Mouse (Mus musculus) stomach, postnatal 0 days (tissue): Measurements from ENCODE around the gene Gpam. TPM values are rescaled to one million over a fixed set of nuclear protein-coding genes. Genes with fewer than 3 reads are reported as not detected.
A peak's percentile ranks its signal among the peaks of the same experiment; 100 is the strongest.

Source experiments
- ATAC-seq: fragments of 200-750 bp; cut with Nextera tagmentation; 2 replicates; pipeline ENCODE4 v1.8.0; 2017; ENCODE audit not compliant: low FRiP score, low TSS enrichment
- DNase-seq: peaks from one replicate; pipeline ENCODE4 v3.0.0-alpha.2; 2016; ENCODE audit warnings: low spot score
- H3K27ac ChIP-seq: fragments of 300-500 bp; sonication (generic); replicated peaks from 2 replicates; pipeline ENCODE4 v1.5.1; 2014; ENCODE audit warnings: mild to moderate bottlenecking, control low read depth
- H3K27me3 ChIP-seq: fragments of 300-500 bp; sonication (generic); 2 replicates; pipeline ENCODE4 v1.6.1; 2014; ENCODE audit warnings: low read length; ENCODE audit not compliant: control insufficient read depth, insufficient read depth
- H3K36me3 ChIP-seq: fragments of 300-500 bp; sonication (generic); 2 replicates; pipeline ENCODE4 v1.6.1; 2014; ENCODE audit warnings: low read length, mixed read lengths; ENCODE audit not compliant: control insufficient read depth, insufficient read depth
- H3K4me1 ChIP-seq: fragments of 300-500 bp; sonication (generic); replicated peaks from 2 replicates; pipeline ENCODE4 v1.6.1; 2014; ENCODE audit warnings: antibody characterized with exemption; ENCODE audit not compliant: control insufficient read depth, insufficient read depth
- H3K4me2 ChIP-seq: fragments of 300-500 bp; sonication (generic); replicated peaks from 2 replicates; pipeline ENCODE4 v1.6.1; 2014; ENCODE audit warnings: low read depth, mild to moderate bottlenecking, control low read depth, moderate library complexity
- H3K4me3 ChIP-seq: fragments of 300-500 bp; sonication (generic); 2 replicates; pipeline ENCODE4 v1.5.1; 2014; ENCODE audit warnings: low read depth, low read length, control low read depth
- H3K9ac ChIP-seq: fragments of 300-500 bp; sonication (generic); 2 replicates; pipeline ENCODE4 v1.6.1; 2014; ENCODE audit warnings: mild to moderate bottlenecking, low read length, control low read depth, mixed read lengths
- H3K9me3 ChIP-seq: fragments of 300-500 bp; sonication (generic); 2 replicates; pipeline ENCODE4 v1.6.1; 2016; ENCODE audit warnings: low read length; ENCODE audit not compliant: control insufficient read depth
- CTCF ChIP-seq: IDR thresholded peaks from 2 replicates; pipeline ENCODE4 v1.5.1; 2016; ENCODE audit warnings: antibody characterized with exemption, low read depth, mild to moderate bottlenecking, moderate library complexity
- EP300 ChIP-seq: optimal IDR thresholded peaks from 2 replicates; pipeline ENCODE3; 2016; ENCODE audit warnings: antibody characterized with exemption
- WGBS: fragments of 180-500 bp; shearing (Covaris S2); extraction: QIAGEN DNeasy Blood & Tissue Kit; methylation state at CpG from one replicate; pipeline ENCODE4 v1.1.7; 2014; 5-methylcytosine and 5-hydroxymethylcytosine counted together
- polyA plus RNA-seq: library from polyadenylated mRNA; unstranded; fragments of >200 nt; fragmentation: Nextera tagmentation; extraction: Ambion mirVana; gene quantifications from 2 replicates; pipeline ENCODE4 v1.2.1, GENCODE M21; 2015

Gene Gpam
- polyA plus RNA-seq, 1 experiment from 2014 or later: 12.5 TPM

DNA sequence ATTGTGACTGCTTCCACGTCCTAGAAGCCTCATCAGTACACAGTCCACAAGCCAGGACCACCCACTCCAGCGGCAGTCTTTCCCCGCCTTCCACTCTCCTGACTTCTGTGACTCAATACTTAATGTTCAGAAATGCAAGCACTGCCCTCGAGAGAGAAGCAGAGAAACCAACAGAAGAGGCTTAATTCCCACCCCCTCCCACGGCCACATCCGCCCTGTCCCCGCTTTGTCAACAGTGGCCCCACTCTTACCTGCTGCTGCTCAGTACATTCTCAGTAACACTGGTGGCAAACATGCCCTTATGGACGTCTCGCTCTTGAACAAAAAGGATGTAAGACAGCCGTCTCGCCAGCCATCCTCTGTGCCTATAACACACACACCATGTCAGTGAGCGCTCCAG is 36.2 kb downstream of the Gpam start:
- Histone ChIP-seq H3K36me3 (peaks cover 15% of the 10 kb centered on the region; the same call in 1 of the 2 replicates), H3K27me3 (no peaks in the 10 kb centered on the region), H3K4me2 (no peak overlapping the region), H3K4me3 (no peak overlapping the region), H3K4me1 (no peaks in the 10 kb centered on the region), H3K9me3 (no peaks in the 10 kb centered on the region), H3K27ac (no peak overlapping the region), H3K9ac (no peak overlapping the region)
- ATAC-seq (no peak), DNase-seq (no peak)
- WGBS: 64% methylated on average over 12 of the region's 12 CpGs
- no peak for TF ChIP-seq CTCF
- TF ChIP-seq EP300: no peak

- no peak overlapping the region for H3K27ac ChIP-seq
These were observed 36.9 kb downstream of the Gpam start for GRCm38 (mm10) chr19:55090142-55090541.

GRCm38 (mm10) chr19:55087776-55088175 is 39.3 kb downstream of the Gpam start:
- Histone ChIP-seq H3K4me2 (no peak overlapping the region), H3K4me3 (no peak overlapping the region), H3K9me3 (no peaks in the 10 kb centered on the region), H3K36me3 (peaks cover 24% of the 10 kb centered on the region; the same call in 1 of the 2 replicates), H3K27me3 (no peaks in the 10 kb centered on the region), H3K27ac (no peak overlapping the region), H3K9ac (no peak overlapping the region), H3K4me1 (no peaks in the 10 kb centered on the region)
- WGBS: 76% methylated on average over 8 of the region's 8 CpGs
- TF ChIP-seq CTCF (no peak), EP300 (no peak)
- no peak for DNase-seq
- ATAC-seq: no peak

More at GRCm38 (mm10) chr19:55090142-55090541, 36.9 kb downstream of the Gpam start:
- no peak overlapping the region for H3K9ac ChIP-seq
- no peak overlapping the region for H3K4me2 ChIP-seq
- H3K4me1 ChIP-seq: no peaks in the 10 kb centered on the region
- ATAC-seq: no peak
- WGBS: 68% methylated on average over 7 of the region's 7 CpGs
- DNase-seq: no peak
- H3K27me3 ChIP-seq: no peaks in the 10 kb centered on the region
- no peak overlapping the region for H3K4me3 ChIP-seq
- no peaks in the 10 kb centered on the region for H3K9me3 ChIP-seq
- TF ChIP-seq EP300 (no peak), CTCF (no peak)
- H3K36me3 ChIP-seq: peaks cover 15% of the 10 kb centered on the region; the same call in 1 of the 2 replicates

GRCm38 (mm10) chr19:55085857-55086185 is 41.2 kb downstream of the Gpam start:
- peak overlapping the region; percentile 45; the same call in 1 of the 2 replicates for H3K27ac ChIP-seq
- DNase-seq (no peak), ATAC-seq (no peak)
- no peak overlapping the region for H3K4me2 ChIP-seq
- no peaks in the 10 kb centered on the region for H3K9me3 ChIP-seq
- H3K27me3 ChIP-seq: no peaks in the 10 kb centered on the region
- H3K4me3 ChIP-seq: no peak overlapping the region
- no peaks in the 10 kb centered on the region for H3K4me1 ChIP-seq
- TF ChIP-seq CTCF (no peak), EP300 (no peak)
- H3K9ac ChIP-seq: no peak overlapping the region
- WGBS: 88% methylated on average over 7 of the region's 7 CpGs
- peaks cover 35% of the 10 kb centered on the region for H3K36me3 ChIP-seq

- no peak overlapping the region for H3K4me2 ChIP-seq
- H3K27ac ChIP-seq: peak overlapping the region; percentile 49; the same call in 1 of the 2 replicates
- no peak for TF ChIP-seq EP300
- no peak for TF ChIP-seq CTCF
- no peaks in the 10 kb centered on the region for H3K27me3 ChIP-seq
- DNase-seq (peak; percentile 42), ATAC-seq (no peak)
- no peak overlapping the region for H3K4me3 ChIP-seq
- 75% methylated on average over 4 of the region's 4 CpGs for WGBS
- H3K36me3 ChIP-seq: peaks cover 36% of the 10 kb centered on the region
- no peaks in the 10 kb centered on the region for H3K9me3 ChIP-seq
- no peak overlapping the region for H3K9ac ChIP-seq
- H3K4me1 ChIP-seq: no peaks in the 10 kb centered on the region
These were observed 41.8 kb downstream of the Gpam start for GRCm38 (mm10) chr19:55084971-55085856.

- Histone ChIP-seq H3K4me2 (no peak overlapping the region), H3K9ac (no peak overlapping the region), H3K36me3 (peaks cover 40% of the 10 kb centered on the region), H3K27me3 (no peaks in the 10 kb centered on the region), H3K9me3 (no peaks in the 10 kb centered on the region), H3K27ac (no peak overlapping the region), H3K4me3 (no peak overlapping the region), H3K4me1 (no peaks in the 10 kb centered on the region)
- ATAC-seq: no peak
- TF ChIP-seq CTCF (no peak), EP300 (no peak)
- WGBS: 88% methylated on average over 8 of the region's 8 CpGs
- no peak for DNase-seq
These were observed 50.2 kb downstream of the Gpam start for GRCm38 (mm10) chr19:55076822-55077221.
